Mouse (Mus musculus) lung, embryonic 15.5 days (tissue): Measurements from ENCODE around the gene Mctp1. TPM values are rescaled to one million over a fixed set of nuclear protein-coding genes. Genes with fewer than 3 reads are reported as not detected.
"Not testable (repeated sequence)": the region's sequence is repeated elsewhere in the genome, so short reads cannot be mapped to it uniquely, and the experiment has no call there.

Experiments
- ATAC-seq: fragments of 200-750 bp; cut with Nextera tagmentation; 2 replicates; pipeline ENCODE4 v1.8.0; 2017; ENCODE audit warnings: moderate number of reproducible peaks, borderline replicate concordance; ENCODE audit not compliant: low FRiP score, low TSS enrichment; ENCODE audit errors: extremely low read depth
- H3K27ac ChIP-seq: fragments of 300-500 bp; sonication (generic); 2 replicates; pipeline ENCODE4 v1.5.1; 2015; ENCODE audit warnings: moderate library complexity, mild to moderate bottlenecking, inconsistent platforms
- H3K27me3 ChIP-seq: fragments of 300-500 bp; sonication (generic); 2 replicates; pipeline ENCODE4 v1.6.1; 2015; ENCODE audit warnings: inconsistent platforms
- H3K36me3 ChIP-seq: fragments of 300-500 bp; sonication (generic); 2 replicates; pipeline ENCODE4 v1.6.1; 2015; ENCODE audit warnings: inconsistent platforms
- H3K4me1 ChIP-seq: fragments of 300-500 bp; sonication (generic); 2 replicates; pipeline ENCODE4 v1.6.1; 2015; ENCODE audit warnings: inconsistent platforms
- H3K4me2 ChIP-seq: fragments of 300-500 bp; sonication (generic); 2 replicates; pipeline ENCODE4 v1.6.1; 2015; ENCODE audit warnings: inconsistent platforms, mild to moderate bottlenecking, moderate library complexity
- H3K4me3 ChIP-seq: fragments of 300-500 bp; sonication (generic); 2 replicates; pipeline ENCODE4 v1.5.1; 2015; ENCODE audit warnings: mild to moderate bottlenecking, inconsistent platforms
- H3K9ac ChIP-seq: fragments of 300-500 bp; sonication (generic); 2 replicates; pipeline ENCODE4 v1.6.1; 2015; ENCODE audit warnings: inconsistent platforms
- H3K9me3 ChIP-seq: fragments of 300-500 bp; sonication (generic); 2 replicates; pipeline ENCODE4 v1.6.1; 2016; ENCODE audit warnings: inconsistent platforms
- WGBS: fragments of 180-500 bp; shearing (Covaris S2); methylation state at CpG from one replicate; pipeline ENCODE4 v1.1.7; 2015; 5-methylcytosine and 5-hydroxymethylcytosine counted together
- polyA plus RNA-seq: library from polyadenylated mRNA; unstranded; fragments of >200 nt; fragmentation: Nextera tagmentation; extraction: Ambion mirVana; gene quantifications from 2 replicates; pipeline ENCODE4 v1.2.1, GENCODE M21; 2015

The Mctp1 gene
- 0.63 and 0.76 TPM in 2 replicates for polyA plus RNA-seq

- peak within 1 kb of the TSS; percentile 43 for H3K9ac ChIP-seq
- H3K36me3 ChIP-seq: no peaks in the 10 kb centered on the region
- H3K4me1 ChIP-seq: peaks cover 14% of the 10 kb centered on the region
- no peaks in the 10 kb centered on the region for H3K9me3 ChIP-seq
- 1% methylated on average over 54 of the region's 62 CpGs for WGBS
- peak within 1 kb of the TSS; percentile 99 for H3K4me2 ChIP-seq
- peak; percentile 93 for ATAC-seq
- H3K27ac ChIP-seq: peak within 1 kb of the TSS; percentile 53; the same call in 1 of the 2 replicates
- peaks cover 39% of the 10 kb centered on the region for H3K27me3 ChIP-seq
- peak within 1 kb of the TSS; percentile 56 for H3K4me3 ChIP-seq
Measured at GRCm38 (mm10) chr13:76383972-76384663, at the start of gene Mctp1. Gene Mctp1, plus strand, starts transcription at chr13:76384535.

GRCm38 (mm10) chr13:76345941-76346340, 38.4 kb upstream of the Mctp1 start:
- H3K9me3 ChIP-seq, H3K9ac ChIP-seq, H3K36me3 ChIP-seq, H3K27me3 ChIP-seq, H3K27ac ChIP-seq, H3K4me3 ChIP-seq, ATAC-seq, H3K4me2 ChIP-seq, H3K4me1 ChIP-seq: not testable (repeated sequence)
- 69% methylated on average over 21 of the region's 21 CpGs for WGBS

- H3K4me2 ChIP-seq: no peak overlapping the region
- peak; percentile 83; the same call in 1 of the 2 replicates for ATAC-seq
- H3K9ac ChIP-seq: no peak overlapping the region
- no peaks in the 10 kb centered on the region for H3K4me1 ChIP-seq
- H3K4me3 ChIP-seq: no peak overlapping the region
- H3K36me3 ChIP-seq: no peaks in the 10 kb centered on the region
- H3K27me3 ChIP-seq: no peaks in the 10 kb centered on the region
- H3K9me3 ChIP-seq: no peaks in the 10 kb centered on the region
- H3K27ac ChIP-seq: no peak overlapping the region
Measured at GRCm38 (mm10) chr13:76358720-76359119, 25.6 kb upstream of the Mctp1 start.

- WGBS: 2% methylated on average over 51 of the region's 58 CpGs
- Histone ChIP-seq H3K27me3 (peaks cover 39% of the 10 kb centered on the region), H3K4me2 (peak overlapping the region; percentile 99), H3K36me3 (no peaks in the 10 kb centered on the region), H3K9me3 (no peaks in the 10 kb centered on the region), H3K4me3 (peak overlapping the region; percentile 56), H3K27ac (peak overlapping the region; percentile 53; the same call in 1 of the 2 replicates), H3K4me1 (peaks cover 14% of the 10 kb centered on the region), H3K9ac (peak overlapping the region; percentile 43)
- ATAC-seq: peak; percentile 82
Measured at GRCm38 (mm10) chr13:76384664-76385435, 515 bp downstream of the Mctp1 start.

- no peak overlapping the region for H3K27ac ChIP-seq
- WGBS: 59% methylated on average over 3 of the region's 3 CpGs
- H3K36me3 ChIP-seq: no peaks in the 10 kb centered on the region
- no peak overlapping the region for H3K4me3 ChIP-seq
- H3K9me3 ChIP-seq: no peaks in the 10 kb centered on the region
- peaks cover 13% of the 10 kb centered on the region for H3K4me1 ChIP-seq
- H3K9ac ChIP-seq: no peak overlapping the region
- no peak for ATAC-seq
- H3K4me2 ChIP-seq: no peak overlapping the region
- H3K27me3 ChIP-seq: peaks cover 24% of the 10 kb centered on the region
Measured at GRCm38 (mm10) chr13:76388615-76389014, 4.3 kb downstream of the Mctp1 start.

GRCm38 (mm10) chr13:76391920-76392319, 7.6 kb downstream of the Mctp1 start:
- ATAC-seq: no peak
- 59% methylated on average over 2 of the region's 2 CpGs for WGBS
- no peak overlapping the region for H3K27ac ChIP-seq

GRCm38 (mm10) chr13:76393106-76393505, 8.8 kb downstream of the Mctp1 start:
- Histone ChIP-seq H3K9me3 (no peaks in the 10 kb centered on the region), H3K4me1 (no peaks in the 10 kb centered on the region), H3K27me3 (no peaks in the 10 kb centered on the region), H3K4me3 (no peak overlapping the region), H3K9ac (no peak overlapping the region), H3K27ac (no peak overlapping the region), H3K36me3 (no peaks in the 10 kb centered on the region), H3K4me2 (no peak overlapping the region)
- WGBS: 75% methylated on average over 3 of the region's 3 CpGs
- ATAC-seq: no peak

More at GRCm38 (mm10) chr13:76391920-76392319, 7.6 kb downstream of the Mctp1 start:
- Histone ChIP-seq H3K4me3 (no peak overlapping the region), H3K9ac (no peak overlapping the region), H3K9me3 (no peaks in the 10 kb centered on the region), H3K4me2 (no peak overlapping the region), H3K4me1 (no peaks in the 10 kb centered on the region), H3K36me3 (no peaks in the 10 kb centered on the region), H3K27me3 (0 out of 2 replicates have a peak, but pooled peaks cover 3% of the 10 kb centered on the region)

- no peak overlapping the region for H3K4me3 ChIP-seq
- ATAC-seq: no peak
- no peaks in the 10 kb centered on the region for H3K4me1 ChIP-seq
- no peak overlapping the region for H3K27ac ChIP-seq
- H3K4me2 ChIP-seq: no peak overlapping the region
- no peaks in the 10 kb centered on the region for H3K9me3 ChIP-seq
- no peaks in the 10 kb centered on the region for H3K27me3 ChIP-seq
- no peak overlapping the region for H3K9ac ChIP-seq
- H3K36me3 ChIP-seq: no peaks in the 10 kb centered on the region
Measured at GRCm38 (mm10) chr13:76395906-76396305, 11.6 kb downstream of the Mctp1 start.

GRCm38 (mm10) chr13:76409296-76409695, 25.0 kb downstream of the Mctp1 start:
- no peaks in the 10 kb centered on the region for H3K27me3 ChIP-seq
- no peak overlapping the region for H3K9ac ChIP-seq
- H3K27ac ChIP-seq: no peak overlapping the region
- no peaks in the 10 kb centered on the region for H3K36me3 ChIP-seq
- no peaks in the 10 kb centered on the region for H3K9me3 ChIP-seq
- 62% methylated on average over 2 of the region's 2 CpGs for WGBS
- no peak overlapping the region for H3K4me2 ChIP-seq
- H3K4me3 ChIP-seq: no peak overlapping the region
- H3K4me1 ChIP-seq: no peaks in the 10 kb centered on the region
- no peak for ATAC-seq

GRCm38 (mm10) chr13:76410665-76411064, 26.3 kb downstream of the Mctp1 start:
- Histone ChIP-seq H3K4me2 (no peak overlapping the region), H3K4me1 (no peaks in the 10 kb centered on the region), H3K4me3 (no peak overlapping the region), H3K9me3 (no peaks in the 10 kb centered on the region), H3K27me3 (no peaks in the 10 kb centered on the region), H3K27ac (no peak overlapping the region), H3K36me3 (no peaks in the 10 kb centered on the region), H3K9ac (no peak overlapping the region)
- no peak for ATAC-seq
- WGBS: 71% methylated on average over 1 of the region's 1 CpGs

GRCm38 (mm10) chr13:76415346-76415745, 31.0 kb downstream of the Mctp1 start:
- no peak overlapping the region for H3K4me2 ChIP-seq
- no peak overlapping the region for H3K27ac ChIP-seq
- no peak overlapping the region for H3K4me3 ChIP-seq
- H3K27me3 ChIP-seq: no peaks in the 10 kb centered on the region
- no peak overlapping the region for H3K9ac ChIP-seq
- no peaks in the 10 kb centered on the region for H3K9me3 ChIP-seq
- ATAC-seq: no peak
- H3K36me3 ChIP-seq: no peaks in the 10 kb centered on the region
- no peaks in the 10 kb centered on the region for H3K4me1 ChIP-seq

- H3K4me2 ChIP-seq: no peak overlapping the region
- no peak overlapping the region for H3K4me3 ChIP-seq
- H3K9ac ChIP-seq: no peak overlapping the region
- H3K4me1 ChIP-seq: no peaks in the 10 kb centered on the region
- H3K36me3 ChIP-seq: no peaks in the 10 kb centered on the region
- no peak overlapping the region for H3K27ac ChIP-seq
- H3K27me3 ChIP-seq: no peaks in the 10 kb centered on the region
- ATAC-seq: no peak
- WGBS: 69% methylated on average over 4 of the region's 4 CpGs
- H3K9me3 ChIP-seq: no peaks in the 10 kb centered on the region
Measured at GRCm38 (mm10) chr13:76420111-76420510, 35.8 kb downstream of the Mctp1 start.
